Mouse (Mus musculus) CH12.LX (cell line): ENCODE measurements around the gene Olfr1263. TPM values are rescaled to one million over a fixed set of nuclear protein-coding genes. Genes with fewer than 3 reads are reported as not detected.

Experiments used
- DNase-seq: peaks from one replicate; pipeline ENCODE4 v3.0.0-alpha.2; 2013; ENCODE audit errors: extremely low read depth
- H3K27ac ChIP-seq: 2 replicates; pipeline ENCODE4 v1.5.1; 2012; ENCODE audit warnings: low read depth, mild to moderate bottlenecking, control low read depth, moderate library complexity; ENCODE audit not compliant: insufficient read depth
- H3K27me3 ChIP-seq: replicated peaks from 2 replicates; pipeline ENCODE3; 2012; ENCODE audit warnings: inconsistent platforms
- H3K36me3 ChIP-seq, 2 experiments: replicated peaks in 1 of 2; 2 replicates each; pipeline versions ENCODE3 to v1.6.1; 2012; ENCODE audit warnings: inconsistent platforms in 1 of 2, low read length in 1 of 2, mild to moderate bottlenecking in 1 of 2, mixed read lengths in 1 of 2, moderate library complexity in 1 of 2; ENCODE audit not compliant: control insufficient read depth in 1 of 2, insufficient read depth in 1 of 2
- H3K4me1 ChIP-seq, 2 experiments: 2 replicates each; pipeline ENCODE4 v1.6.1; 2012; ENCODE audit warnings: inconsistent platforms in 1 of 2, moderate library complexity in 1 of 2; ENCODE audit not compliant: insufficient read depth in 2 of 2, control insufficient read depth in 1 of 2
- H3K4me2 ChIP-seq: 2 replicates; pipeline ENCODE4 v1.6.1; 2012; ENCODE audit warnings: low read depth, mild to moderate bottlenecking, control low read depth; ENCODE audit not compliant: poor library complexity, insufficient read depth, severe bottlenecking
- H3K4me3 ChIP-seq, 3 experiments: fragments of 150-350 bp in 1 of 3; sonication (generic) in 1 of 3; replicated peaks in 1 of 3; 2 replicates each; pipeline versions ENCODE3 to v1.5.1; 2011 to 2012; ENCODE audit warnings: low read depth in 2 of 3, low read length in 2 of 3, mild to moderate bottlenecking in 2 of 3, moderate library complexity in 2 of 3, control low read depth in 1 of 3, improper control_type of control experiment in 1 of 3, inconsistent platforms in 1 of 3, mixed read lengths in 1 of 3; ENCODE audit not compliant: poor library complexity in 1 of 3
- H3K79me2 ChIP-seq: replicated peaks from 2 replicates; pipeline ENCODE4 v1.6.1; 2012; ENCODE audit warnings: mild to moderate bottlenecking, moderate library complexity; ENCODE audit not compliant: control insufficient read depth, poor library complexity, insufficient read depth, severe bottlenecking; ENCODE audit errors: extremely low read depth
- H3K9ac ChIP-seq: 2 replicates; pipeline ENCODE4 v1.6.1; 2012; ENCODE audit warnings: low read depth, mild to moderate bottlenecking, control low read depth, moderate library complexity; ENCODE audit not compliant: insufficient read depth
- H3K9me3 ChIP-seq: replicated peaks from 2 replicates; pipeline ENCODE3; 2012; ENCODE audit warnings: low read length, inconsistent platforms, mixed read lengths
- CHD1 ChIP-seq: IDR thresholded peaks from 2 replicates; pipeline ENCODE4 v1.6.1; 2012; ENCODE audit warnings: low read depth, low read length, improper control_type of control experiment, inconsistent platforms
- CHD2 ChIP-seq: IDR thresholded peaks from 2 replicates; pipeline ENCODE4 v1.6.1; 2011; ENCODE audit warnings: low read length, improper control_type of control experiment
- CTCF ChIP-seq, 2 experiments: IDR thresholded peaks in 1 of 2; conservative IDR thresholded peaks in 1 of 2; 2 replicates each; pipeline ENCODE4 v1.5.1; 2011 to 2012; ENCODE audit warnings: low read depth in 2 of 2, low read length in 2 of 2, improper control_type of control experiment in 1 of 2, inconsistent platforms in 1 of 2, mild to moderate bottlenecking in 1 of 2, moderate library complexity in 1 of 2
- E2F4 ChIP-seq: IDR thresholded peaks from 2 replicates; pipeline ENCODE4 v1.6.1; 2011; ENCODE audit warnings: low read depth, low read length, improper control_type of control experiment; ENCODE audit not compliant: insufficient replicate concordance
- EP300 ChIP-seq: IDR thresholded peaks from 2 replicates; pipeline ENCODE4 v1.6.1; 2011; ENCODE audit warnings: low read length, improper control_type of control experiment
- HCFC1 ChIP-seq: IDR thresholded peaks from 2 replicates; pipeline ENCODE4 v1.6.1; 2012; ENCODE audit warnings: low read depth, mild to moderate bottlenecking, inconsistent platforms, low read length, improper control_type of control experiment
- JUN ChIP-seq: IDR thresholded peaks from 2 replicates; pipeline ENCODE4 v1.6.1; 2011; ENCODE audit warnings: low read depth, mild to moderate bottlenecking, low read length, improper control_type of control experiment, moderate library complexity; ENCODE audit not compliant: insufficient read depth
- JUND ChIP-seq: conservative IDR thresholded peaks from 2 replicates; pipeline ENCODE4 v1.6.1; 2011; ENCODE audit warnings: low read depth, low read length, improper control_type of control experiment
- MAFK ChIP-seq: IDR thresholded peaks from 2 replicates; pipeline ENCODE4 v1.6.1; 2011; ENCODE audit warnings: low read length, improper control_type of control experiment; ENCODE audit not compliant: insufficient replicate concordance
- MEF2A ChIP-seq: IDR thresholded peaks from 2 replicates; pipeline ENCODE4 v1.6.1; 2014; ENCODE audit warnings: low read depth, mild to moderate bottlenecking, inconsistent platforms, low read length, improper control_type of control experiment, borderline replicate concordance
- NELFE ChIP-seq: IDR thresholded peaks from 2 replicates; pipeline ENCODE4 v1.6.1; 2011; ENCODE audit warnings: low read depth, low read length, improper control_type of control experiment
- NRF1 ChIP-seq: IDR thresholded peaks from 2 replicates; pipeline ENCODE4 v1.6.1; 2014; ENCODE audit warnings: low read depth, mild to moderate bottlenecking, inconsistent platforms, low read length, improper control_type of control experiment, moderate library complexity
- PAX5 ChIP-seq: IDR thresholded peaks from 2 replicates; pipeline ENCODE4 v1.6.1; 2012; ENCODE audit warnings: low read length, inconsistent platforms, mixed read lengths
- POLR2AphosphoS2 ChIP-seq: IDR thresholded peaks from 2 replicates; pipeline ENCODE4 v1.6.1; 2011; ENCODE audit warnings: low read depth, low read length, improper control_type of control experiment
- USF1 ChIP-seq: IDR thresholded peaks from 2 replicates; pipeline ENCODE4 v1.6.1; 2014; ENCODE audit warnings: low read depth, mild to moderate bottlenecking, inconsistent platforms, low read length, improper control_type of control experiment
- ZC3H11A ChIP-seq: IDR thresholded peaks from 2 replicates; pipeline ENCODE4 v1.6.1; 2012; ENCODE audit warnings: low read depth, mild to moderate bottlenecking, inconsistent platforms, low read length, improper control_type of control experiment
- ZNF384 ChIP-seq: IDR thresholded peaks from 2 replicates; pipeline ENCODE4 v1.6.1; 2012; ENCODE audit warnings: low read depth, low read length, improper control_type of control experiment, inconsistent platforms
- dilution Hi-C: fragments of 300-500 bp; cut with MboI; formaldehyde crosslinking; loops from 2 replicates; pipeline ENCODE4 v1.14.3; 2020; ENCODE audit warnings: low sequenced_read_pairs; ENCODE audit not compliant: extremely low pct_unique_long_range_greater_than_20kb, extremely low pct_ligation_motif_present
- in situ Hi-C: fragments of 300-500 bp; cut with MboI; formaldehyde crosslinking; loops from 3 replicates; pipeline ENCODE4 v1.14.3; 2019; ENCODE audit warnings: low sequenced_read_pairs, low pct_ligation_motif_present, low pct_unique_long_range_greater_than_20kb, mixed read lengths
- polyA plus RNA-seq: library from polyadenylated mRNA; unstranded; fragments of >175 nt; gene quantifications from 2 replicates; pipeline ENCODE4 v1.2.1, GENCODE M21; 2012; ENCODE audit warnings: low read depth; ENCODE audit not compliant: insufficient read length
- total RNA-seq, 2 experiments: library from RNA; depleted of rRNA; stranded (reverse); fragments of 300-350 nt in 1 of 2; fragments of >200 nt in 1 of 2; gene quantifications; 2 replicates each; pipeline ENCODE4 v1.2.3; 2012 to 2014

Gene Olfr1263
- total and polyA plus RNA-seq, 3 experiments = not detected

- no peak for DNase-seq
- no peak for TF ChIP-seq USF1
- TF ChIP-seq JUND = no peak
- TF ChIP-seq ZNF384 = no peak
- no peak within 1 kb of the TSS for H3K4me3 ChIP-seq
- in situ Hi-C loops = no loop called here
- H3K27ac ChIP-seq = no peak within 1 kb of the TSS
- no peak within 1 kb of the TSS for H3K9ac ChIP-seq
- H3K36me3 ChIP-seq = no peaks in the 10 kb centered on the region
- no peaks in the 10 kb centered on the region for H3K9me3 ChIP-seq
- no peaks in the 10 kb centered on the region for H3K79me2 ChIP-seq
- H3K4me1 ChIP-seq = no peaks in the 10 kb centered on the region
- dilution Hi-C loops = no loop called here
- peaks cover 1% of the 10 kb centered on the region for H3K27me3 ChIP-seq
- H3K4me2 ChIP-seq = no peak within 1 kb of the TSS
Measured at GRCm38 (mm10) chr2:89990921-89991320, 21.0 kb upstream of the Olfr1263 start, which contains the start of gene Olfr1261. Gene Olfr1261, plus strand, starts transcription at chr2:89991221.

DNA sequence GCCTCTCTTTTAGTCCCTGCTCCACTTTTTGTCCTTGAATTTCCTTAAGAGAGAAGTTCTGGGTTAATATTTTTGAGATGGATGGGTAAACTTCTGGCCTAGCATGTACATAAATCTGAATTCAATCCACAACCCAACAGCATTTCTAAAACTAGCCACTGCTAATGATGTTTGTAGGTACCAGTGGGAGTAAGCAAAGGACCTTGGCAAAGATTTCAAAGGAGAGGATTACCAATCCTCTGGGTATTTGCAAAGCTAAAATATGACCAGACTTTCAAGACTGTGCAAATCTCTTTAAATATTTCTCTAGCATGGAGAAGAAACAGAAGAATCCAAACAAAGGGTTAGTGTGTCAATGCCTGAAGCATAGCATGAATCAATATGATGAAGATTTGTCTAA is 12.1 kb upstream of the Olfr1263 start, which contains the start of gene Olfr1262:
TSS of gene Olfr1262 (plus strand) at position 301 of the 400 bp plus-strand sequence.
- Histone ChIP-seq H3K9ac (no peak within 1 kb of the TSS), H3K4me2 (no peak within 1 kb of the TSS)
- dilution Hi-C loops = no loop called here
- no peak for TF ChIP-seq CHD1
- no peak for TF ChIP-seq EP300
- TF ChIP-seq CHD2 = no peak
- no peak for TF ChIP-seq ZC3H11A
- TF ChIP-seq CTCF (conservative IDR thresholded peaks at IDR 0.05 in 1 of 2, IDR thresholded peaks at IDR 0.05 in 1 of 2; ENCODE audit: low read depth in 2 of 2, low read length in 2 of 2) = no peak
- TF ChIP-seq MAFK = no peak
- TF ChIP-seq POLR2AphosphoS2 = no peak
- no peak for TF ChIP-seq PAX5
- TF ChIP-seq E2F4 = no peak
- TF ChIP-seq, all 38 proteins: peak for 0
- no peaks in the 10 kb centered on the region for H3K79me2 ChIP-seq
- H3K27me3 ChIP-seq = no peaks in the 10 kb centered on the region
- H3K27ac ChIP-seq = no peak within 1 kb of the TSS
- H3K36me3 ChIP-seq = no peaks in the 10 kb centered on the region
- H3K9me3 ChIP-seq = no peaks in the 10 kb centered on the region
- in situ Hi-C loops = no loop called here
- no peak within 1 kb of the TSS for H3K4me3 ChIP-seq
- H3K4me1 ChIP-seq = 0 out of 4 replicates have a peak, but pooled peaks cover 0 to 2% of the 10 kb centered on the region in 2 experiments
- no peak for DNase-seq

- H3K4me3 ChIP-seq = no peak within 1 kb of the TSS
- TF ChIP-seq JUN = no peak
- TF ChIP-seq CHD1 = no peak
- TF ChIP-seq NRF1 = no peak
- TF ChIP-seq CTCF (conservative IDR thresholded peaks at IDR 0.05 in 1 of 2, IDR thresholded peaks at IDR 0.05 in 1 of 2; ENCODE audit: low read depth in 2 of 2, low read length in 2 of 2) = no peak
- no peak for TF ChIP-seq MEF2A
- TF ChIP-seq CHD2 = no peak
- no peak for TF ChIP-seq NELFE
- no peak for TF ChIP-seq HCFC1
- no peak for TF ChIP-seq MAFK
- no peak for TF ChIP-seq JUND
- TF ChIP-seq, all 38 proteins: peak for 0
- Histone ChIP-seq H3K27ac (no peak within 1 kb of the TSS), H3K36me3 (no peaks in the 10 kb centered on the region), H3K79me2 (no peaks in the 10 kb centered on the region), H3K4me2 (no peak within 1 kb of the TSS), H3K9ac (no peak within 1 kb of the TSS), H3K4me1 (peaks cover 0 to 7% of the 10 kb centered on the region in 2 experiments; a peak in 1 of 4 replicates), H3K9me3 (no peaks in the 10 kb centered on the region), H3K27me3 (no peaks in the 10 kb centered on the region)
- DNase-seq = no peak
- in situ Hi-C loops = no loop called here
- dilution Hi-C loops = no loop called here
Measured at GRCm38 (mm10) chr2:90025477-90025876, 13.5 kb downstream of the Olfr1263 start, which contains the start of gene Olfr1264. Gene Olfr1264, minus strand, starts transcription at chr2:90025577.
